Mouse (Mus musculus) retina, postnatal 7 days (tissue): ENCODE data around the gene Sdr9c7.
"Not testable (repeated sequence)": the region's sequence is repeated elsewhere in the genome, so short reads cannot be mapped to it uniquely, and the experiment has no call there.

Experiments
- DNase-seq: peaks from one replicate; pipeline ENCODE4 v3.0.0-alpha.2; 2012; ENCODE audit warnings: low read depth, low spot score

Sdr9c7 gene

DNA sequence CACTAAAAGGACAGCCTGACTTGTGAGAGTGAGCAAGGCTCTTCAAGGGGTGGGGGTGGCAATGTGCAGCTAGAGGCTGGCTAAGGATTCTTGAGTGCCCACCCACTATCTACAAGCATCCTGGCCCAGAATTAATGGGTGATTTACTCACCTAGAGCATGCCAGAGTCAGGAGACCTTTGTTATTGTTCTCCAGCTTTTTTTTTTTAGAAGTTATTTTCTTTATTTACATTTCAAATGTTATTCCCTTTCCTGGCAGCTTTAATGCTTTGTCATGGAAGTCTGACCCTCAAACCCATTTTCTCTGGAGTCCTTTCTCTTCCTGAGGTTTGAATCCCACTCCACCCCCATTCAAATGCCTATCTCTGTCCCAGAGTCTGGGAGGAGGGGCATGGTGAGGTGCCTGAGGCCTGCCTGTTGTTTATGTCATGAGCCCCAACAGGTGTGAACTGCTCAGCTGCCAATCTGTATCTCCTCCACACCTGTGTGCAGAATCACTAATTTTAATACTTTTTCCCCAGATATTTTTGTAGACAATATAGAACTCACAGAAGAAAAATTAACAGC is 9.2 kb downstream of the Sdr9c7 start:
- no peak for DNase-seq

DNA sequence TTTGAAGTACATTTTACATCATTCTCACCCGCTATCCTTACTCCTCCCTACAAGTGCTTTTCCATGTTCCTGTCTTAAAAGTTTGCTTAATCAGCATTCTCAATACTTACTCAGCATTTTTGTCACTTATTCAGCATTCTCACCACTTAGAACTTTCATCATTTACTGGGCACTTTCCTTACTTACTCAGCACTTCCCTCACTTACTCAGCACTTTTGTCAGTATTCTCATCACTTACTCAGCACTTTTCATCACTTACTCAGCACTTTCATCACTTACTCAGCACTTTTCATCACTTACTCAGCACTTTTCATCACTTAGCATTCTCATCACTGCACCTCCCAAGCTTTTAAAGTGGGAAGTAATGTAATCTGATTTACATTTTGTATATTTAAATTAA is 17.3 kb downstream of the Sdr9c7 start:
- no peak for DNase-seq

DNA sequence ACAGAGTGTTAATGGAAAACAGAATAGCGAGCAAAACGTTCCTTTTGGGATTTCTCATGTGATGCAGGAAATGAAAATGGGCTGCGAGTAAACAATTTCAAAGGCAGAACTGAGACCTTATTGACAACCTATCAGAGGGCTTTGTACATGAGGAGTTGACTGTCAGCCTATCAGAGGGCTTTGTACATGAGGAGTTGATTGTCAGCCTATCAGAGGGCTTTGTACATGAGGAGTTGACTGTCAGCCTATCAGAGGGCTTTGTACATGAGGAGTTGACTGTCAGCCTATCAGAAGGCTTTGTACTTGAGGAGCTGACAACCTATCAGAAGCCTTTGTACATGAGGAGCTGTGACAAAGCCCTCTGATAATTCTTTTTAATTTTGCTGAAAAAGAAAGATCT is 18.9 kb downstream of the Sdr9c7 start:
- DNase-seq: not testable (repeated sequence)

DNA sequence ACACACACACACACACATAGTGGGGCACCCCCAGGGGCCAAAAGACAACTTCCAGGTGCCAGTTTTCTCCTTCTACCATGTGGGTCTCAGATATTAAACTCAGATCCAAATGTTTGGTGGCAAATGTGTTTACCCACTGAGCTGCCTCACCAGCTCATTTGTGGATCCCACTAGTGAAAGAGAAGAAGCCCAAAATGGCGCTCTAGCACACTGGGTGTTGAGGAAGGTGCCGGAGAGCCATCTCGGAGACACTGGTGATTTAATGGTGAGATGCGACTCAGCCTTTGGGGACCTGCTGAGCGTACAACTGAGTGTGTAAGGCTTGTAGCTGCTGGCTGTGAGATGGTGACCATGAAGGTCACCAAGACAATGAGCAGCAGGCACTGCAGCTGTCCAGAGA is 19.3 kb downstream of the Sdr9c7 start:
- DNase-seq: no peak

DNA sequence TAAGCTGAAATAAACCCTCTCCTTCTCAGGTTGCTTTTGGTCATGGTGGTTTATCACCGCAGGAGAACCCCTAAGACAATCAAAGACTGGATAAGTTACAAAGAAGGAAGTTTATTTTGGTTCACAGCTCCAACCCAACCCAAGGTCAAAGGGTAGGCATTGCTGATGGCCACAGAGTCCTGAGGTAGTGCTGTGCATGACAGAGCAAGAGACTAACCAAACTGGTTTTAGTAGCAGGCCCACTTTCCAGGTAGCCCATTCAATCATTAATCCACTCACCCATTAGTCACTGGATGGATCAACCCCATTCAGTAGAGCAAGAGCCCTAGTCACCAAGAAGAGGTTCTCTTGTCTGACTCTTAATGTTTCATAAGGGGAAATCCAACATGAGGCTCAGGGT is 23.9 kb downstream of the Sdr9c7 start:
- DNase-seq: no peak

DNA sequence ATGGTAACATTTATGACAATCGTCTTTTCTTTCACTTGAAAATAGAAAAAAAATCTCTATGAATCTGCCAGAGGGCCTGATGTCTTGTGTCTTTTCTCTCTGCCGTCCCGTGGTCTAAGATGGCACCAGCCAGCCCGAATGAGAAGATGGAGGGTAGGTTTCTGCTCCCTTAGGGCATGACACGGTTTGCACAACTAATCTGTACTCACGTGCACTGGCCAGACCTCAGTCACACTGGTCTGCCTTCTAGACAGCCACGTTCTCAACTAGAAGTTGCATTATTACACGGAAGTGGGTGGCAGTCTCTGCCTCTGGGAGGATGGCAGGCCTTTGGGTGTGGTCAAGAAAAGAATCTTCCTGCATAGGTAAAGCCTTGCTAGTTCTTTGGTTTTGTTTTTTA is 24.7 kb downstream of the Sdr9c7 start:
- no peak for DNase-seq

DNA sequence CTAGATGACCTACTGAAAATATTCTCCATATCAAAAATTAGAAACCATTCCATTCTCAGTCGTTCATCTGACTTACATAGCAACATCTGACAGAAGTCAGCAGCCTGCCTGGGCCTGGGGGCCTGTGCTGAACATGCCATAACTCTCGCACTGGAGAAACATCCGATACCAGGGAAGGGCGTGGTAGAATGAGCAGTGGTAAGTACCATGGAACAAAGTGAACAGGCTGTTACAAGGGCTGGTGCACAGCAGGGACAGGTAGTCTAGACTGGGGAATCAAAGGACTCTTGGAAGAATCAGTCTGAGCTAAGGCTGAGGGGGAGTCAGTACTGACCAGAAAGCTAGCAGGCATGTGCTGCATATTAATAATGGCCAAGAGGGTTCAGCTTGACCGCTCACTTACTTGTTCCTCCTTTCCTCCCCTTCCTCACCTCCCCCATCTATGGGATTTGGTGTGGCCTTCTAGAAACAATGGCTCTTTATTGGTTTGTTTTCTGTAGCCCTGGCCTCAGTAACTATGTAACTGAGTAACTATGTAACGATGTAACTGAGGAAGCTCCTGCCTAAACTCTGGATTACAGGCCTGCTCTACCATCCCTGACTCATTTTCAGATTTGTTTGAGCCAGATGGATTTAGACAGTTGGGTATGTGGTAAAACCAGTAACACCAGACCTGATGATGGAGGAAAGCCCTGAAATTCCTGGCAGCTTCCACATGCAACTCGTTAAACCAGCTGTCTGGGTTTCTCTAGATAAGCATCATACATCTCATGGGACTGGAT is 26.5 kb downstream of the Sdr9c7 start:
- DNase-seq: no peak

DNA sequence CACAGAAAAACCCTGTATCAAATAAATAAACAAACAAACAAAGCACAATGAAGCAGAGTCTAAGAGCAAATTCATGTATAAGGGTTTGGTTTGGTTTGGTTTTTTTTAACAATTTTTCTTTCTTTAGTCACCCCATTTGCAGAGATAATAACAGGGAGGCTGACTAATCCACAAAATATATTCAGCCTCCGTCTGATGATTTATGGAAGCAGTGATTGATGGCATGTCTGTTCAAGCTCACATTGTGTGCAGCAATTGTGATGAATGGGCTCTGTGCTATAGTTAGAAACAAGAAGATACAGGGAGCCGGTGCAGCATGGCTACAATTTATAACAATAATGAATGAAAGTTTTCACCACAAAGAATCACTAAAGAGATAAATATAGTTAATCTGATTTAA is 29.4 kb downstream of the Sdr9c7 start:
- DNase-seq: no peak

DNA sequence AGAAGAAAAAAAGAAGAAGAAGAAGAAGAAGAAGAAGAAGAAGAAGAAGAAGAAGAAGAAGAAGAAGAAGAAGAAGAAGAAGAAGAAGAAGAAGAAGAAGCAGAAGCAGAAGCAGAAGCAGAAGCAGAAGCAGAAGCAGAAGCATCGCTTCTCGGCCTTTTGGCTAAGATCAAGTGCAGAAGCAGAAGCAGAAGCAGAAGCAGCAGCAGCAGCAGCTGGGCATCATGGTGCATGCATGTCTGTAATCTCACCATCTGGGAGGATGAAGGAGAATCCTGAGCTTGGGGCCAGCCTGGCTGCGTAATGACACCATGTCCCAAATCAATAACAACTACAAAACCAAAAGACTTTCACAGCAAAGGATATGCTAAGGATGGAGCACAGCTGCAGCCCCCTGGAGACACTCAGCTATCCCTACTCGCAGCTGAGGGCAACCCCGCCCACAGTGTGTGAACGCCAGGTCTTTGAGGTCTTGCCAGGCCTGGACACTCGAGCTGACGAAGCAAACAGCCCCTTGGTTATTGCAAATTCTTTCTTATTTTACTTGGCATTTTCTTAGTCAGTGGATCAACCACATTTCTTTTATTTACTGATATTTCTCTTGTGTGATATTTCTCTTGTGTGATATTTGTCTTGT is 34.1 kb downstream of the Sdr9c7 start:
- DNase-seq: no peak

DNA sequence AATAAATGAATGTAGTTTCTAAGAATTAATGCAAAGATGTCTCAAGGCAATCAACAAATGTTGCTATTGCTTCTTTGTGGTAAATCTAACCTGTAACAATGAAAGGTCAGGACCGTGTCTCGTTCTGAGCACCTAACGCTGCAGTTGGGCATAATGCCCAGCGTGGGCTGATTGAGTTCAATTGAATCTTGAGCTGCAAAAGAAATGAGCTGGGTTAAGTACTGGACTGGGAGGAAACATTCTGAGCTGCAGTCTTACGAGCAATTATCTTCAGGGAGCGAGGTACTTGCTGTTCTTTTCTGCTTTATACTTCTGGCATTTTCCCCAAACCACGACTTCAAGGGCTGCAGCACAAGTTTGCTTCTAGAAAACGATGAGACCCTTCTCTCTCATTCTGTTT is 38.0 kb downstream of the Sdr9c7 start:
- no peak for DNase-seq

DNA sequence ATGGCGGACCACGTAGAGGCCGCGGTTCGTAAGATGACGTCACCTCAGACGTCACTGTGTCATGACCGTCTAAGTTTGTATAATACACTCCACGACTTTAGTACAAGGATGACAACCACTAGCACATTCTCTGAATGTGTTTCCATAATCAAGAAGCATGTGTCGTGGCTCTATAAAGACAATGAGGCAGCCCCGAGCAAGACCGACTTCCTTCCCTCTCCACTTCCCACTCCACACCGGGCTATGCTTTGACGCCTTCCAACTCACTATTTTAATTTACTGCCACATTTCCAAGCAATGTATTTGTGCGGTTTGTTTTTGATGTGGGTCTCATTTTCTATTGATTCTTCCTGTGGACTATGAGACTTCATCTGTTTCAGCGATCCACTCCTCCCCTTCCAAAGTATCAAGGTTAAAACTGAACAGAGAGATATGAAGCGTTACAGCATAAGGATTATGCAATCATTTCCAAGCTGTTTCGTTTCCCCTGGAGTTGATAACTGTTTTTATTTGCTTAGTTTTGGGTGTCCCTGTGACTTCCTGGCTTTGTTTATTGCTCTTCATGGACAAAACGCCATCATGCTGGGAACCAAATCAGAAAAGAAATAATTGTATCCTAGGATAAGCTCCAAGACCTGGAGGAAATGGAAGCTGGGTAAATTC is 38.6 kb downstream of the Sdr9c7 start:
- no peak for DNase-seq

DNA sequence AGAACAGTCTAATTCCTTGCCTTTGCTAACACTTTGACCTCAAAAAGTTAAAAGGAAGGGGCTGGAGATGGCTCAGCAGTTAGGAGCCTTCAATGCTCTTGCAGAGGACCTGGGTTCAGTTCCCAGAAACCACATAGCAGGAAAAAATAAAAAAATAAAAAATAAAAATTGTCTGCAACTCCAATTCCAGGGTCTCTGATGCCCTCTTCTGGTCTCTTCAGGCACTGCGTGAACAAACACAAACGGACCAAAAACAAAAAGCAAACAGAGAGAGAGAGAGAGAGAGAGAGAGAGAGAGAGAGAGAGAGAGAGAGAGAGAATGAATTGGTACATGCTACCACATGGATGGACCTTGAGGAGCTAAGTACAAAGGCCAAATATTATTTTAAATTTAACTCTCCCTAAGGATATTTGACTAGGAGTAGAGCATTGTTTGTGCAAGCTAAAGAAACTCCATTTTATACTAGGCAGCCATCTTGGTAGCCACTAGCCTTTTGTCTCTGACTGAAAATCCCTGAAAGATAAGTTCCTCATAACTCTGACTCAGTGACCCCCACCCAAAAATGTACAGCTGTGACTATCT is 39.2 kb downstream of the Sdr9c7 start:
- DNase-seq: peak; percentile 35

DNA sequence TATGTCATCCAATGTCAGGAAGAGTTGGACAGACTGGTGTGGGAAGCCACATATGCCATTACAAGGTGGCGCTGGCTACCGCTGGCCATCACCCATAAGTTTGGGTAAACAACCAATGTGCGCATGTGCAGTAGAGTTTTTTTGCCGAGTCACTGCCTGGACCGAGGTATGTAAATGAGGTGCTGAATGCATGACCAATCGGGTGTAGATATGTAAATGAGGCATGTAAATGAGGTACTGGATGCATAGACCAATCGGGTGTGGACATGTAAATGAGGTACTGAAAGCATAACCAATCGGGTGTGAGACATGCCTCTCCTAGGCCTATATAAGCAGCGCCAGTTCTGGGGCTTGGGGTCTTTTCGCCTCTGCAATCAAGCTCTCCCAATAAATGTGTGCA is 41.3 kb downstream of the Sdr9c7 start:
- not testable (repeated sequence) for DNase-seq

DNA sequence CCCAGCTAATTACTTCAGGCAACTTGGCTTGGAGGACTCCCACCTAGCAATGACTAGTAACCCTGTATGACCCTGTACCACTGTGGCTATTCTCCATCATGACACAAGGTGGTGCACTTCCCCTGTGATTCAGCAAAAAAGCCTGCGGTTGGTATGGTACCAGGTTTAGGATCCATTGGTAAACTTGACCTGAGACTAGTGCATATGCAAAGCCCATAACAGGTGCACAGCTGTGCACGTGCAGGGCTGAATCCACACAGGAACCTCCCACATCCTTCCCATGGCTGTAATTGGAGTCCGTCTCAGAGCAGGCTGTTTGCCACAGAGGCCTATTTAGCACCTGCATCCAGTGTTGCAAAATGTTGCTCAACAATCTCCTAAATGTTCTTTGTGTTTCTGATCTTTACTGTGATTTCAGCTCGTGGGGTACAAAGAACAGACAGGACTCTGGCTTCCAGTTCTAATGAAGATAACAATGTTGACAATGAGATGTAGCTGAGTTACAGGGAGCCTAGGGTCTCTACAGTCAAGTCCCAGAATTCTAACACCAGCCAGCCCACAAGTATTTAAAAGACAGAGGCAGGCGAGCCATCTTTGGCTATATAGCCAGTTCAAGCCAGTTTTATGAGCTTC is 47.2 kb downstream of the Sdr9c7 start:
- DNase-seq: peak; percentile 54

DNA sequence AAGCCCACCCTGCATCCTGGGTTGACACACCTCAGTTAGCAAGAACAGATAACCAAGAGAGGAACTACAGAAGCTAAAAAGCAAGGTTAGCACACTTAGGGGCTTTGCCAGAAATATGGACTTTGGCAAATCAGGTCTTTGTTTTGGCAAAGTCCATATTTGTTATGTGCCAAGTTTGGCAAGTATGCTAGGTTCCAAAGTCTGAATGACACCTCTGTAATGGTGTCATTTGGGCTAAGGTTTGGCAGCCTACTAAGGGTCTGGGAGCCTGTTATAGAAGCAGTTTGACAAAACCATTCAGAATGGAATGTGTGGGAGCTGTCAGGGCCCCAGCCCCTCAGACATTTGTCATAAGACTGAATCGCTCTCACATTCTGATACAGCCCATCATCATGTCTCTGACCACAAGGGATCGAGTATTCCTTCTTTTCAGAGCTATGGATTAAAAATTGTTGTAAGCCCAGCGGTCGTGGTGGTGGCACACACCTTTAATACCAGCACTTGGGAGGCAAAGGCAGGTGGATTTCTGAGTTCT is 51.3 kb downstream of the Sdr9c7 start:
- no peak for DNase-seq

DNA sequence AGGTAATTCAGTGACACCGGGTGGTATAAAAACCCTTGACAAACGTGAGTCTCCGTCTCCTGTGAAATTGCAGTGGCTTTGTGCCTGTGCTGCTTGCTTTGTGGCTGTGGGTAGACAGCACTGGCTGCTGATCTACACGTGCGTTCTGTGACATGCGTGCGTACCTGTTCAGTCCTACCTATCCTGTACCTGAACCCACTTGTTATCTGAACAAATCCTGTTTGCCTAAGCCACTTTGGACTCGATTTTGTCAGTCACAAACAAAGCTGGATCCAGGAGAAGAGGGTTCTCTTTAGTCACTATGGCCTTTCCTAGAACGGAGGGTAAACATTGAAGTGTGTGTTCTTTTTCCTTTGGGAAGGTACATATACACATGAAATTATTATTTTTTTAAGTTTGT is 53.1 kb downstream of the Sdr9c7 start:
- DNase-seq: no peak

DNA sequence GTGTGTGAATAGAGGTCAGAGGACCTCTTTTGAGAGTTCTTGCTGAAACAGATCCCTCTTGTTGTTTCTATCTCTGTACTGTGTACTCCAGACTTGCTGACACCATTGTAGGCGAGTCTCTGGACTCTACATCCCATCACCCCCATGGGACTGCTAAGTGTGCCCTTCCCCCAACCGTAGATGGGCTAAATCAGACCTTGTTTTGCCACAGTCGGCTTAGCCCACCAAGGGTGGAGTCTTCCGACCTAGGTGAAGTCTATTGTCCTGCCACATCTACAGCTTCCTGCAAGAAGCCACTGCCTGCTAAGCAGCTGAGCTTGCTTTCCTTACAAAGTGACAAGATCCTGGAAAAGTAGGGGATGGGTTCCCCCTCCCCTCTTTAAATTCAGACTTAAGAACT is 53.5 kb downstream of the Sdr9c7 start:
- DNase-seq: no peak

DNA sequence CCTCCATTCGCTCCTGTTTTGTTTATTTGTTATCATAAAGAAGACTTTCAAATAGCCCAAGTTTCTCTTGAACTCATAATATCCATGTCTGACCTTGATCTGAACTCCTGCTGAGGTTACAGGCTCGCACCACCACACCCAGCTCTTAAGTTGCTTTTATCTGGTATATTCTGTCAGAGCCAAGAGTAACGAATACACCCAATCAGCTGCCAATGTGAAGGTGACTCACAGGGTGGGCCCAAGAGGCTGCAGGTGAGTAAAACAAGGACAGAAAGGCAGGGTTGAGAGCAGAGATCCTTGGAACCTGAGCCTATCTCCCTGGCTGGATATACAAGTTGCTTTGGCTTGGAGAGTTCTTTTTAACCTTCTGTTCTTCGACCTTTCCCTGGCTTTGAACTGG is 56.7 kb downstream of the Sdr9c7 start:
- no peak for DNase-seq

DNA sequence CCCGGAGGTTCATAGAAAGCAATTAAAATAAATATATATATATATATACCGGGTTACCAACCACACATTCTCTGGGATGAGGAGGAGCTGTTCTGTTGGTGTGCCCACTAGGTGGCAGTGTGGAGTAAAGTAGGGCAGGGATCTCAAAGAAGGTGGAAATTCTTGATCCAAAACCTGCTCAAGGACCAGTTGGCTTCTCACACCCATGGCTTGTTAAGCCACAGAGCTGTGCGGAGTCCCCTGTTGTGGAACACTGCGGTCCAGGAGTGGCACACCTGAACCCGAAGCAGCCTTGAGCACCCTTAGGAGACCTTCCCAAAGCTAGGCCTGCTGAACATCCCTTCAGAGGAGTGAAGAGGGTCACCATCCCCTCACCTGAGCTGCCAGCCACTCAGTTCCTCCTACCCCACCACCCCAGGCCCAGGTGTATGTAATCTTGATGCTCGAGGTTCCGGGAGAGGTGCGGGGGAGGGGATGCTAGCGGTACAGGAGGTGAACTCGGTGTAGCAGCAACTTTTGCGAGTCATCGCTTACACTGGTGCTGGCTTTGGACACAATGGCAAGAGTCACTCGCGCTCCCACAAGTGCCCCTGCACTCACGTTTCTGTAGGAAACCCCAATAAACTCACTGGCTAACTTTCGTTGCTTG is 58.0 kb downstream of the Sdr9c7 start:
- DNase-seq: peak; percentile 58

DNA sequence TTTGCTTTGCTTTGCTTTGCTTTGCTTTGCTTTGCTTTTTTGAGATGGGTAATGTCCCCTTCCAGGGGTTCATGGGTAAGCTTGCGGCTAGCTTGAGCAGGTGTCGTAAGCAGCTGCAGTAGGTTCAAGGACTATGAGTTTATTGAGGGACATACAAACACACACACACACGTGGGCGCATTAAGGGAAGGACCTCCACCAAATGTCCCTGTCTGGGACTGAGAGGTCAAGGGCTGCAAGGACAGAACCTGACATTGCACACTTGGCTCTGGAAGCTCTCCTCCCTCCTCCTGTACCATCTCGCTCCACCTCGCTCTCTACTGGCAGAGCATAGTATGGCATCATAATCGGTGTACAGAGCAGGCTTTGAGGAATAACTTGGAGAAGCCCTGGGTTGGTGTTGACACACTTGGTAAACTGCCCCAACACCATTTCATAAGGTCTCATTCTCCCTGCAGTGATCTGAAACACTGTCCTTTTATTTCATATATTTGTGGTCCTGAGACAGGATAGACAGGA is 60.9 kb downstream of the Sdr9c7 start:
- DNase-seq: no peak
